Mouse (Mus musculus): ENCODE measurements at regions not wholly inside any gene's neighbourhood (a gene's known extent, or its start where the extent isn't known, plus 50 kb on each side); places are given as distances from the start of the nearest gene placed in this dataset.

- no peak for DNase-seq (ENCODE audit: low spot score)
Observed at GRCm38 (mm10) chr2:48407876-48408275, 406.0 kb upstream of the Acvr2a start.

DNA sequence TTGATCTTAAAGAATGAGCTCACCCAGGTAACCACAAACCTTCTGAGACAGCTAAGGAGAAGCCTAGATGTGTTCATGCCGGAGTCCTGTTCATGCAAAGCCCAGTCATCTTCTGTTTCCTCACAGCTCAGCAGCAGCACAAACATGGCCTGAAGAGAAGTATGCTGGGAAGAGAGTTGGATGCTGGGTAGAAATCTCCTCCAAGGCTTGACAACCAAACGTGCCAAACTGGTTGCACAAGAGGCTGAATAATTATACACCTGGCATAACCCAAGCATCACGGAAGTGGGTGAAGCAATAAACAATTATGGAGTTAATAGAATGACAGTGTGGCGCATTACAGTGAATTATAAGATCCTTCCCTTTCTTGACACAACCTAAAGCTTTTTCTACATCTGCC is 404.0 kb upstream of the Acvr2a start:
- no peak for DNase-seq (ENCODE audit: low spot score)

GRCm38 (mm10) chr2:48411392-48411791 is 402.5 kb upstream of the Acvr2a start:
- DNase-seq (ENCODE audit: low spot score) = peak; percentile 16

- no peak for DNase-seq (ENCODE audit: low spot score)
Observed at GRCm38 (mm10) chr2:48412683-48413440, 401.0 kb upstream of the Acvr2a start.

DNA sequence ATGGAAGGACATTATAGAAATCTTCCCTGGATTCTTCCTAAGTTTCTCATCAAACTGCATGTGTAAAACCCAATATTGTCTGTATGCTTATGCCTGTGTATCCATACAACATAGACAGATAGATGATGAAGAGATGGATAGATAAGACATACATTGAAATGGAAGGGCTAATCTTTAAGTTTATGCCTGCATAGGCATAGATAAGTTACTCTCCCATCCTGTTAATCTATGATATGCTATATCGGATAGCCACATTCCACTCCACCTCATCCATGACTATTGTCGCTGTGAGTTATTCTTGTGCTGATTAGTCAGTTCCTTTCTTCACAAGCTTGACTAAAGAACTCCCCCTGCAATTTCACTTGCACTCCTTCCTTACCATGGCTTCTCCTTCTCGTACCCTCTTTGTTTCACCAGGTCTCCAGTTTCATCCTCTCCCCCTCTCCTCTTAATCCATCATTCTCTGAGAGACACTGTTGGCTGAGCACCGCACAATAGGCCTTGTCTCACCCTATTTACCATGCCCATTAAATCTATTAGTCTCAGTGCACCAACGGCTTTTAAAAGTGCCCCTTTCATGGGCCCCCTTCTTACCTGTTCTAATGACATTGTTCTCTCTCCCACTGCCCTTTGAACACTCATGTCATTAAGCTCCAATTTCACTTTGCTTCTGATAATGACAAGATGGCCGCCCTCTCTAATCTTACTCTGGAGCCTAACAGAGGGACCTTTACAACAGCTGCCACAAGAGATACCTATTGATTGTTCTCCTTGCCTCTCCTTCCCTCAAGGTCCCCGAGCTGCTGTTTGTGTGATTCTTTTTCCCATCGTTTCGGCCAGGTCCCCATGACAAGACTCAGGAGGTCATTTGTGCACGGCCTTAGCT is 399.1 kb upstream of the Acvr2a start:
- peak; percentile 40 for DNase-seq (ENCODE audit: low spot score)

DNA sequence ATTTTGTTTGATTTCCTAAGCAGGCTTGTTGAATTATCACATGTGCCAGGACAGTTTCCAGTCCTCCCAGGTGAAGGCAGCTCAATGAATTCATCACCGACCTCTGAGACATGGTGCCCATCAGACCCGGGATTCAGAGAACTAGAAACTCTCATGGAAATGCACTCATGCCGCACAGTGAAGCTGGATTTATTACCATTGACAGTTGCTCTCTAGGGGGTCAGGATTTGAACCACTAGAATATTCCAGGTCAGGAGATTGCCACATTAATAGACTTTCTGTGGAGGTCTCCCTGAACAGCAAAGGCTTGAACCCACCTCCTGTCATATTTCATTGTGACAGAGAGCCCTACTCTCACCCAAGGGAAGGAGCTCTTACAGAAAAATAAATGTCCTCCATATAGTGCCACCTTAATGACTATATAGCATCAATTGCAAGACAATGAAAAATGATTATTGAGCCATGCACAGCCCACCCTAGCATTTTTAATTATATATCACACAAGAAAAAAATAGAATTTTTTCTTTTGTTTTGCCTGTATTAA is 397.6 kb upstream of the Acvr2a start:
- no peak for DNase-seq (ENCODE audit: low spot score)

GRCm38 (mm10) chr2:48417000-48417596 is 396.8 kb upstream of the Acvr2a start:
- DNase-seq (ENCODE audit: low spot score) = peak; percentile 6

GRCm38 (mm10) chr2:48420791-48421190 is 393.1 kb upstream of the Acvr2a start:
- DNase-seq (ENCODE audit: low spot score) = no peak

DNA sequence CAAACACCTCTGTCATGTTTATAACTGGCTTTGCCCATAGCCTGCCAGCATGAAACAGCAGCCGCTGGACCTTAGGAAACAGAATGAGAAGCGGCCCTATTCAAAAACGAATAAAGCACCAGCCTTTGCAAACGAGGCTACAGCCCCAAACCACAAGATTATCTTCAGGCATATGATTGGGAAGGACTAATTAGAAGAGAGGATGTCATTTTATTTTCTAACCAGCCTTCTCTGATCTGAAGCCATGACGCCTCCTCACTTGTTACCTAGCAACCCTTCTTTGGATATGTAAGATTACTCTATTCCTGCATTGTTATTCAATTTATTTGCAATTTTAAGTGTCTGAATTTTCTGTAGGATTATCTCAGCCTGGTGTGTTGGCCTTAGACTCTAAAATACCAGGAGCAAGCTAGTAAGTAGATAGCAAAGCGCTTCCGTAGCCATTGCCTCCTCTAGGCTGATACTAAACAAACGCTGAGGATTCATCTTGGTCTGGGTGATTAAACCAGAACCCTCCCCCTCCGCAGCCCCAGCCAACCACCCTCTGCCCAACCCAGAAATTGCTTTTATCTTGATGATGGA is 390.0 kb upstream of the Acvr2a start:
- peak; percentile 29 for DNase-seq (ENCODE audit: low spot score)

- DNase-seq (ENCODE audit: low spot score) = peak; percentile 33
Observed at GRCm38 (mm10) chr2:48424562-48424961, 389.3 kb upstream of the Acvr2a start.

- DNase-seq (ENCODE audit: low spot score) = peak; percentile 63
Observed at GRCm38 (mm10) chr2:48425200-48426090, 388.5 kb upstream of the Acvr2a start.

- no peak for DNase-seq (ENCODE audit: low spot score)
Observed at GRCm38 (mm10) chr2:48432545-48432944, 381.4 kb upstream of the Acvr2a start.

DNA sequence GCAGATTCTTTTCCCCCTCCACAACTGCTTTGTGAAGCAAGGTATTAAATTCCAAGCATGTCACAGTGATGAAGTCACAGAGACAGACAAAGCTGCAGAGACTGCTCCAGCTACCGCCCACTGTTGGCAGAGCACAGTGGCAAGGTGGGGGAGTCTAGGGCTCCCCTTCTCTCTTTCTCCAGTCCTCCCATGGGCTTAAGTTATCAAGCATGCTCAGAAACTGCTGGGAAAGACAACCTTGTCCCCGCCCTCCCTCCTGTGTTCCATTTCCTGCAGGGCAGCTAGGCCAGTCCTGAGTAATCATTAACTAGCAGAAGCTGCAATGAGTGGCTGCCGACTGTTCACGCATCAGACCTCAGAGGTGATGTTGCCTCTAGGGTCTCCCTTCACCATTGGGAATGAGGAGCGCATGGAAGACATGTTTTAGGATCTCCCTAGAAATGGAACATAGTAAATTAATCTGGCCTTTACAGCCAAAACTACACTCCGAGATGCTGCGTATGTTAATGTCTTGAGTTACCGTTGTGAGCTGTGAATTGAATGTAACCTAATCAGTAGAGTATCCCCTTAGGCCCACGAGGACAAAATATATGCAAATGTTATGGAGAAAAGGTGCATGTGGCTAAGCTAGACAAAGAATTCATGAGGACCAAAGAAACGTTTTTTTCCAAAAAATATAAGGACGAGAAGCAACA is 372.5 kb upstream of the Acvr2a start:
- DNase-seq (ENCODE audit: low spot score) = peak; percentile 56

DNA sequence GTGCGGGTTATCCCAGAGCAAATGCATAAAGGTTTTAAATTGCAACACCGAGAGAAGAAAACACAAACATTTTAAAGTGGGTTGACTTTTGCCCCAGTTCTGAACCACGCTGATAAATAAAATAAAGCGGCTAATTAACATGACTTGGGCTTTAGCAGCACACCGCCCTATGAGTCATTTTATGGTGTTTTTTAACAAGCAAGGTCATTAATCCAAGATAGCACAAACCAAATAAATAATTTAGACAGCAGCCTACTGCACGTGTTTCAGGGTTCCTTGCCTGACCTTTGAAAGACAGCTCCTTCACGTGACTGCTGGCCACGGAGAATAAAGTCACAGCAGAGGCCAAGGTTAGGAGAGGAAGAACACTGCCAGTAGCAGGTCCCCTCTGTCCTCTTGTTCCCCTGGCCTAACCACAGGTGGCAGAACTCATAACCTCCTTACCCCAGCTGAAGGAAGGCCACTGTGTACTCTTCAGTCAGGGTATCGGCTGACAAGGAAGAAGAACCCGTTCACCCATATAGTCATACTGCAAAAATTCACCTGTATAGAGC is 371.8 kb upstream of the Acvr2a start:
- no peak for DNase-seq (ENCODE audit: low spot score)

GRCm38 (mm10) chr2:48445898-48446604 is 367.9 kb upstream of the Acvr2a start:
- peak; percentile 19 for DNase-seq (ENCODE audit: low spot score)

- no peak for DNase-seq (ENCODE audit: low spot score)
Observed at GRCm38 (mm10) chr2:48446617-48447016, 367.3 kb upstream of the Acvr2a start.

DNA sequence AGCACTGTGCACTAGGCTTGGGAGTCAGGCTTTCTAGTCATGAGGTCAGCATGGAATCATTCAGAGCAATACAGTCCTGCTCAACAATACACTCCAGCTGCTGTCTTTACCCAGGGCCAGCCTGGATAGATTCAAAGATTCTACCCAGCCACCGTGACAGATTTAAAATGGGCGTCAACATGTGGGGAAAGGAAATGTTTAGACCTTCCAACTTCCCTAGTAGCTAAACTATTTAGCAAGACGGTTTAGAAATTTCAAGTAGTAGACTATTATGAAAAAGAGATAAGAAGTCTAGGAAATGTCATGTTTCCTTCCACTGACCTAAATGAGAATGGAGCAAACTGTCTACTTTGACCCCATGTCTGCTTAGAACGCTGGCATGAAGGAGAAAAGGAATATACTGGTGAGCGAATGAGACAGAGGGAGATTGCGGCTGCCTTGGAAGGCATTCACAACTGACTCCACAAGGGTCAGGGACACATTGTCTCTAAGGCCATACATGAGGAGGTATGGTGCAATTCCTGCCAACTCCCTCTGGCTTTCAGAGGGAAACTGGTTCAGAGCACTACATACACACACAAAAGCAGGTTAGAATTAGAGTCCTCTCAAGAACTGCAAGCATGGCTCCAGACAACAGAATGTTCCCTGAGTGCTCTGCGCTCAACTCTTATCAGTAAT is 364.6 kb upstream of the Acvr2a start:
- DNase-seq (ENCODE audit: low spot score) = no peak

DNA sequence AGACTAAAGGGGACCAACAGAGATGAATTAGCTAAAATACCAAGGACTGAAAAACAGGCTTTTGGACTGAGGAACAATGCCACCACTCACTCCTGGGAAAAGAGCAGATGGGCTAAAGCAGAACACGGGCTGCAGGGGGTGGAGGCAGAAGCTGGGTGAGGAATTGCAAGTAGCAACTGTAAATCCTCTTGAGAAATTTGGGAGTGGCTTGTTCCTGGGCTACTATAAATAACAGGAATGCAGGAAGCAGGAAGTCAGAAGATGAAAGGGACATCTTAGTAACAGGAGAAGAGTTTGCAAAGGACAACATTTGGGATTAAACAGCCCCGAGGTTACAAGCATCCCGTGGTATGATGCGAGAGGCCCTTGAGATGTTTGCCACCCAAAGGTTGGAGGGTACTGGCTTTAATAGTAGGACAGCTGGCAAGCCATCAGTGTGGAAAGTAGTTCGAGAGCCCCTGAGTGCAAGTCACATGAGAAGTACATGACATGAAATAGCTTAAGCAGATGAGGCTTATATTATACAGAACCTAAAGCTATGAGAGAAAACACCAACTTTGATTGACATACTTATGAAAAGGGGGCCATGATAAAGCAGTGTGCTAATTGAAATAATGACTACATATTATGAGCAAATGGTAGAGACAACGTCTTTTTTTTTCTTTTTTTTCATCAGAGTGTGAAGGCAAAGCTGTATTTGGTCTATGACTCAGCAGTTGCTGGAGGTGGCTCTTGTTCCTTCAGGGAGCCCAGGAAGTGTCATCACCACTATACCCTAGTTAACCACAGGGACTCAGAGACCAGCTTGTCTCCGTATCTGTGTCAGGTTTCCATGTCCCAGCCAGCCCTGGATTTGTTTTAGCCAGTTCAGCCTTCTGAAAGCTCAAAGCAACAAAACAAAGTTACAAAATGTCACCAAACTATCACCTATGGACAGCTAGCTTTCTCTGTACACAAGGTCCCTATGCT is 357.6 kb upstream of the Acvr2a start:
- DNase-seq (ENCODE audit: low spot score) = no peak
